Mouse (Mus musculus): ENCODE measurements at regions not wholly inside any gene's neighbourhood (a gene's known extent, or its start where the extent isn't known, plus 50 kb on each side); places are given as distances from the start of the nearest gene placed in this dataset.

- Histone ChIP-seq H3K27me3 (no peaks in the 10 kb centered on the region), H3K27ac (no peak overlapping the region), H3K4me3 (no peak overlapping the region), H3K4me2 (no peak overlapping the region), H3K9me3 (no peaks in the 10 kb centered on the region), H3K36me3 (no peaks in the 10 kb centered on the region), H3K9ac (no peak overlapping the region), H3K4me1 (no peaks in the 10 kb centered on the region)
- ATAC-seq (ENCODE audit: insufficient number of reproducible peaks, low FRiP score, low TSS enrichment, low read depth), result no peak
- 71% methylated on average over 6 of the region's 6 CpGs for WGBS
These were observed 71.4 kb upstream of the Gypa start for GRCm38 (mm10) chr8:80422190-80422589.

GRCm38 (mm10) chr8:80416121-80416520, 77.5 kb upstream of the Gypa start:
- WGBS, result 86% methylated on average over 4 of the region's 4 CpGs
- H3K4me3 ChIP-seq, result no peak overlapping the region
- no peak overlapping the region for H3K27ac ChIP-seq
- H3K9me3 ChIP-seq, result no peaks in the 10 kb centered on the region
- H3K36me3 ChIP-seq, result no peaks in the 10 kb centered on the region
- H3K9ac ChIP-seq, result no peak overlapping the region
- no peaks in the 10 kb centered on the region for H3K4me1 ChIP-seq
- no peak for ATAC-seq (ENCODE audit: insufficient number of reproducible peaks, low FRiP score, low TSS enrichment, low read depth)
- no peak overlapping the region for H3K4me2 ChIP-seq
- H3K27me3 ChIP-seq, result no peaks in the 10 kb centered on the region

- H3K4me1 ChIP-seq, result no peaks in the 10 kb centered on the region
- no peak for ATAC-seq (ENCODE audit: insufficient number of reproducible peaks, low FRiP score, low TSS enrichment, low read depth)
- H3K27me3 ChIP-seq, result no peaks in the 10 kb centered on the region
- 70% methylated on average over 2 of the region's 2 CpGs for WGBS
- no peak overlapping the region for H3K27ac ChIP-seq
- H3K4me3 ChIP-seq, result no peak overlapping the region
- H3K36me3 ChIP-seq, result no peaks in the 10 kb centered on the region
- no peak overlapping the region for H3K4me2 ChIP-seq
- no peak overlapping the region for H3K9ac ChIP-seq
- H3K9me3 ChIP-seq, result no peaks in the 10 kb centered on the region
These were observed 93.9 kb upstream of the Gypa start for GRCm38 (mm10) chr8:80399594-80400207.

GRCm38 (mm10) chr8:80395010-80395409, 98.6 kb upstream of the Gypa start:
- no peak overlapping the region for H3K4me3 ChIP-seq
- no peaks in the 10 kb centered on the region for H3K36me3 ChIP-seq
- no peak overlapping the region for H3K9ac ChIP-seq
- H3K27ac ChIP-seq, result no peak overlapping the region
- no peaks in the 10 kb centered on the region for H3K4me1 ChIP-seq
- 58% methylated on average over 5 of the region's 5 CpGs for WGBS
- no peaks in the 10 kb centered on the region for H3K9me3 ChIP-seq
- ATAC-seq (ENCODE audit: insufficient number of reproducible peaks, low FRiP score, low TSS enrichment, low read depth), result no peak
- no peak overlapping the region for H3K4me2 ChIP-seq
- no peaks in the 10 kb centered on the region for H3K27me3 ChIP-seq

- Histone ChIP-seq H3K4me2 (no peak overlapping the region), H3K4me3 (no peak overlapping the region), H3K4me1 (no peaks in the 10 kb centered on the region), H3K27me3 (no peaks in the 10 kb centered on the region), H3K9me3 (no peaks in the 10 kb centered on the region), H3K9ac (no peak overlapping the region), H3K36me3 (no peaks in the 10 kb centered on the region), H3K27ac (no peak overlapping the region)
- no peak for ATAC-seq (ENCODE audit: insufficient number of reproducible peaks, low FRiP score, low TSS enrichment, low read depth)
- WGBS, result 84% methylated on average over 3 of the region's 3 CpGs
These were observed 100.5 kb upstream of the Gypa start for GRCm38 (mm10) chr8:80393111-80393510.

- WGBS, result 98% methylated on average over 2 of the region's 2 CpGs
These were observed 124.4 kb upstream of the Gypa start for GRCm38 (mm10) chr8:80369221-80369620.

GRCm38 (mm10) chr8:80364059-80364458, 129.5 kb upstream of the Gypa start:
- no peak overlapping the region for H3K9ac ChIP-seq
- no peak overlapping the region for H3K27ac ChIP-seq
- no peaks in the 10 kb centered on the region for H3K27me3 ChIP-seq
- WGBS, result 68% methylated on average over 7 of the region's 7 CpGs
- H3K4me1 ChIP-seq, result no peaks in the 10 kb centered on the region
- no peak for ATAC-seq (ENCODE audit: insufficient number of reproducible peaks, low FRiP score, low TSS enrichment, low read depth)
- H3K9me3 ChIP-seq, result no peaks in the 10 kb centered on the region
- H3K4me3 ChIP-seq, result no peak overlapping the region
- H3K4me2 ChIP-seq, result no peak overlapping the region
- no peaks in the 10 kb centered on the region for H3K36me3 ChIP-seq

More at GRCm38 (mm10) chr8:80369221-80369620, 124.4 kb upstream of the Gypa start:
- H3K27me3 ChIP-seq, result no peaks in the 10 kb centered on the region
- no peaks in the 10 kb centered on the region for H3K9me3 ChIP-seq
- H3K36me3 ChIP-seq, result no peaks in the 10 kb centered on the region
- H3K4me2 ChIP-seq, result no peak overlapping the region
- H3K27ac ChIP-seq, result no peak overlapping the region
- no peak for ATAC-seq (ENCODE audit: insufficient number of reproducible peaks, low FRiP score, low TSS enrichment, low read depth)
- no peak overlapping the region for H3K4me3 ChIP-seq
- no peaks in the 10 kb centered on the region for H3K4me1 ChIP-seq
- H3K9ac ChIP-seq, result no peak overlapping the region

- H3K27ac ChIP-seq, result no peak overlapping the region
- no peak overlapping the region for H3K9ac ChIP-seq
- H3K9me3 ChIP-seq, result no peaks in the 10 kb centered on the region
- 86% methylated on average over 4 of the region's 4 CpGs for WGBS
- H3K4me1 ChIP-seq, result no peaks in the 10 kb centered on the region
- no peak overlapping the region for H3K4me3 ChIP-seq
- no peak for ATAC-seq (ENCODE audit: insufficient number of reproducible peaks, low FRiP score, low TSS enrichment, low read depth)
- H3K27me3 ChIP-seq, result no peaks in the 10 kb centered on the region
- no peaks in the 10 kb centered on the region for H3K36me3 ChIP-seq
- H3K4me2 ChIP-seq, result no peak overlapping the region
These were observed 150.3 kb upstream of the Gypa start for GRCm38 (mm10) chr8:80343299-80343698.

- H3K4me2 ChIP-seq, result no peak overlapping the region
- no peak for ATAC-seq (ENCODE audit: insufficient number of reproducible peaks, low FRiP score, low TSS enrichment, low read depth)
- H3K4me3 ChIP-seq, result no peak overlapping the region
- no peak overlapping the region for H3K27ac ChIP-seq
- WGBS, result 76% methylated on average over 2 of the region's 2 CpGs
- H3K9me3 ChIP-seq, result no peaks in the 10 kb centered on the region
- H3K36me3 ChIP-seq, result no peaks in the 10 kb centered on the region
- H3K9ac ChIP-seq, result no peak overlapping the region
- no peaks in the 10 kb centered on the region for H3K27me3 ChIP-seq
- H3K4me1 ChIP-seq, result no peaks in the 10 kb centered on the region
These were observed 155.7 kb upstream of the Gypa start for GRCm38 (mm10) chr8:80337872-80338271.

- Histone ChIP-seq H3K27me3 (no peaks in the 10 kb centered on the region), H3K27ac (no peak overlapping the region), H3K9ac (no peak overlapping the region), H3K36me3 (no peaks in the 10 kb centered on the region), H3K4me2 (no peak overlapping the region), H3K9me3 (no peaks in the 10 kb centered on the region), H3K4me1 (no peaks in the 10 kb centered on the region), H3K4me3 (no peak overlapping the region)
- ATAC-seq (ENCODE audit: insufficient number of reproducible peaks, low FRiP score, low TSS enrichment, low read depth), result no peak
- WGBS, result 44% methylated on average over 2 of the region's 2 CpGs
These were observed 164.9 kb upstream of the Gypa start for GRCm38 (mm10) chr8:80328676-80329075.

- ATAC-seq (ENCODE audit: insufficient number of reproducible peaks, low FRiP score, low TSS enrichment, low read depth), result no peak
- H3K36me3 ChIP-seq, result no peaks in the 10 kb centered on the region
- H3K27me3 ChIP-seq, result no peaks in the 10 kb centered on the region
- H3K4me2 ChIP-seq, result no peak overlapping the region
- H3K9ac ChIP-seq, result no peak overlapping the region
- no peak overlapping the region for H3K27ac ChIP-seq
- no peaks in the 10 kb centered on the region for H3K9me3 ChIP-seq
- WGBS, result 90% methylated on average over 3 of the region's 3 CpGs
- H3K4me3 ChIP-seq, result no peak overlapping the region
- H3K4me1 ChIP-seq, result no peaks in the 10 kb centered on the region
These were observed 167.7 kb upstream of the Gypa start for GRCm38 (mm10) chr8:80325859-80326258.

GRCm38 (mm10) chr8:80325132-80325531, 168.4 kb upstream of the Gypa start:
- Histone ChIP-seq H3K4me1 (no peaks in the 10 kb centered on the region), H3K4me3 (no peak overlapping the region), H3K27ac (no peak overlapping the region), H3K4me2 (no peak overlapping the region), H3K9ac (no peak overlapping the region), H3K27me3 (no peaks in the 10 kb centered on the region), H3K9me3 (no peaks in the 10 kb centered on the region), H3K36me3 (no peaks in the 10 kb centered on the region)
- no peak for ATAC-seq (ENCODE audit: insufficient number of reproducible peaks, low FRiP score, low TSS enrichment, low read depth)
- 63% methylated on average over 4 of the region's 4 CpGs for WGBS
